Mouse (Mus musculus) cortical plate, adult 2 months (tissue): Measurements from ENCODE around the gene Ggcx.

ENCODE experiments used
- CTCF ChIP-seq: fragments of 200-500 bp; IDR thresholded peaks from 2 replicates; pipeline ENCODE4 v1.5.1; 2011; ENCODE audit warnings: mild to moderate bottlenecking, control low read depth, low read length; ENCODE audit not compliant: insufficient read depth; ENCODE audit errors: extremely low read depth
- POLR2A ChIP-seq: fragments of 200-500 bp; IDR thresholded peaks from 2 replicates; pipeline ENCODE4 v1.6.1; 2011; ENCODE audit warnings: mild to moderate bottlenecking, low read length, control low read depth; ENCODE audit not compliant: insufficient read depth; ENCODE audit errors: extremely low read depth

DNA sequence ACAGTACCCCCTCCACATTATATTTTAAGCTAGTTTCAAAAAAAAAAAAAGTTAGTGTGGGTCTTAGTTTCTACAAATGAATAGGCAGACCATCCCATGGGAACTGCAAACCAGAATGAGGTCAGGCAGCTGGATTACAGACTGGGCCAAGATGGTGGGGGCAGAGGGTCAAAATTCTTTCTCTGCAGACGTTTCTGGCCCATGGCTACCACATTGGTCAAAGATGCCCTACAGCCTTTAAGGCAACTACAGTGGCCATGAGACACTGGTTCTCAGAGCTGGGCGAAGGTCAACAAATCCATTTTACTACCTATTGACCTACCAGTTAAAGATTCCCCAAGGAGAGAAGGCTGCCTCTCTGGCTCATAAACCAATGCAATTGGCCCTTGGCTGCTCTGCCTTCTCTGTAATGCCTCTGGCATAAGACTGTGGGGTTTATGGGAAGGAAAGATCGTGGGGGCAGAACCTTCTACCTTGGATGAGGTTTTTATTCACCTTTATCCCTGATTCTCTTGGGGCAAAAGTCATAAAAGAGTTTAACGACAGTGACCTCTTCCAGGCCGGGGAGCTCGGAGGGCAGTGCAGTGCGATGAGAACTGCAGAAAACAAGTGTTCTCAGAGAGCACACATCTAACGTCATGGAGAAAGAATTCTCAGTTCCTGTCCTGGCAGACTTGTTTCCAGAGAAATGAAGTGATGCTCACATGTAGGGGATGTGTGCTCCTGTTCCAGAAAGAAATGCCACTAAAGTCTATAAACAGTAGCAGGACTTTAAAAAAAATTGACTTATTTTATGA lies 51.5 kb downstream of the Ggcx start:
- TF ChIP-seq POLR2A (no peak), CTCF (no peak)
